Mouse (Mus musculus) activated CD4-positive, CD25-positive, alpha-beta regulatory T cell, adult 4 months (primary cell): ENCODE data around the gene Samd1. TPM values are rescaled to one million over a fixed set of nuclear protein-coding genes. Genes with fewer than 3 reads are reported as not detected.

ENCODE experiments used
- polyA plus RNA-seq, 2 experiments: library from polyadenylated mRNA; unstranded; fragments of 100-300 nt; shearing (Covaris generic); gene quantifications; one replicate each; pipeline ENCODE4 v1.2.1; 2017

The Samd1 gene
- polyA plus RNA-seq, 2 experiments from 2014 or later, result 5.5 to 5.9 TPM

Other genes with a start within 250 kb of the Samd1 start
- gene Adgrl1, start 97.6 kb upstream of the Samd1 start, polyA plus RNA-seq, result 10 to 100 TPM in 1 of 2 experiments, 1 to 10 TPM in 1; 9.3 to 11.0 TPM
- gene Gm10644, start 42.5 kb upstream of the Samd1 start, polyA plus RNA-seq, result under 1 TPM; 0.24 to 0.66 TPM
- gene Asf1b, start 42.2 kb upstream of the Samd1 start, polyA plus RNA-seq, result 10 to 100 TPM; 69.0 to 76.6 TPM
- 10 to 100 TPM; 18.9 to 22.0 TPM for gene Prkaca, start 24.7 kb upstream of the Samd1 start, polyA plus RNA-seq
- gene 1700067K01Rik, start 3.8 kb downstream of the Samd1 start, polyA plus RNA-seq, result under 1 TPM in 1 of 2 experiments, not detected in 1; 0.95 TPM
- 1 to 10 TPM in 1 of 2 experiments, under 1 TPM in 1; 0.83 to 1.1 TPM for gene 2210011C24Rik, start 14.5 kb downstream of the Samd1 start, polyA plus RNA-seq
- gene Palm3, start 23.8 kb downstream of the Samd1 start, polyA plus RNA-seq, result 1 to 10 TPM; 1.1 to 2.4 TPM
- 100 to 1,000 TPM; 185 to 292 TPM for gene Il27ra, start 44.9 kb downstream of the Samd1 start, polyA plus RNA-seq
- gene Rln3, start 47.3 kb downstream of the Samd1 start, polyA plus RNA-seq, result 10 to 100 TPM; 44.3 to 60.9 TPM
- gene Gm10643, start 67.5 kb downstream of the Samd1 start, polyA plus RNA-seq, result 1 to 10 TPM in 1 of 2 experiments, under 1 TPM in 1; 0.98 to 1.2 TPM
- 10 to 100 TPM; 11.9 to 12.6 TPM for gene Rfx1, start 69.2 kb downstream of the Samd1 start, polyA plus RNA-seq
- gene Dcaf15, start 107.1 kb downstream of the Samd1 start, polyA plus RNA-seq, result 10 to 100 TPM; 13.9 to 15.9 TPM
- 1 to 10 TPM; 8.2 to 9.0 TPM for gene Podnl1, start 128.3 kb downstream of the Samd1 start, polyA plus RNA-seq
- gene Cc2d1a, start 150.3 kb downstream of the Samd1 start, polyA plus RNA-seq, result 10 to 100 TPM; 14.9 to 16.0 TPM
- 1 to 10 TPM in 1 of 2 experiments, under 1 TPM in 1; 0.40 to 1.2 TPM for gene 4930432K21Rik, start 150.4 kb downstream of the Samd1 start, polyA plus RNA-seq
- 1 to 10 TPM in 1 of 2 experiments, not detected in 1; 1.1 TPM for gene Nanos3, start 187.5 kb downstream of the Samd1 start, polyA plus RNA-seq
- gene Zswim4, start 239.4 kb downstream of the Samd1 start, polyA plus RNA-seq, result 1 to 10 TPM; 3.1 to 5.5 TPM